Mouse (Mus musculus) midbrain, embryonic 10.5 days (tissue): Measurements from ENCODE around the gene Uox. TPM values are rescaled to one million over a fixed set of nuclear protein-coding genes. Genes with fewer than 3 reads are reported as not detected.

Source experiments
- DNase-seq: peaks from one replicate; pipeline ENCODE4 v3.0.0-alpha.2; 2017; ENCODE audit warnings: low spot score
- H3K27ac ChIP-seq: fragments of 300-500 bp; sonication (generic); replicated peaks from 2 replicates; pipeline ENCODE4 v1.5.1; 2016; ENCODE audit warnings: mild to moderate bottlenecking
- H3K27me3 ChIP-seq: fragments of 300-500 bp; sonication (generic); 2 replicates; pipeline ENCODE4 v1.6.1; 2016; ENCODE audit warnings: low read depth, mild to moderate bottlenecking; ENCODE audit not compliant: poor library complexity, severe bottlenecking
- H3K36me3 ChIP-seq: fragments of 300-500 bp; sonication (generic); 2 replicates; pipeline ENCODE4 v1.6.1; 2016; ENCODE audit warnings: mild to moderate bottlenecking, moderate library complexity
- H3K4me1 ChIP-seq: fragments of 300-500 bp; sonication (generic); 2 replicates; pipeline ENCODE4 v1.6.1; 2016
- H3K4me3 ChIP-seq: fragments of 300-500 bp; sonication (generic); 2 replicates; pipeline ENCODE4 v1.5.1; 2016; ENCODE audit warnings: mild to moderate bottlenecking, moderate library complexity
- H3K9me3 ChIP-seq: fragments of 300-500 bp; sonication (generic); replicated peaks from 2 replicates; pipeline ENCODE4 v1.6.1; 2016; ENCODE audit warnings: mild to moderate bottlenecking
- WGBS: fragments of 180-500 bp; shearing (Covaris S2); methylation state at CpG from one replicate; pipeline ENCODE4 v1.1.7; 2016; 5-methylcytosine and 5-hydroxymethylcytosine counted together
- polyA plus RNA-seq: library from polyadenylated mRNA; unstranded; fragments of >200 nt; fragmentation: Nextera tagmentation; extraction: Ambion mirVana; gene quantifications from 2 replicates; pipeline ENCODE4 v1.2.1, GENCODE M21; 2016

Uox gene
- polyA plus RNA-seq, 1 experiment from 2014 or later = not detected

DNA sequence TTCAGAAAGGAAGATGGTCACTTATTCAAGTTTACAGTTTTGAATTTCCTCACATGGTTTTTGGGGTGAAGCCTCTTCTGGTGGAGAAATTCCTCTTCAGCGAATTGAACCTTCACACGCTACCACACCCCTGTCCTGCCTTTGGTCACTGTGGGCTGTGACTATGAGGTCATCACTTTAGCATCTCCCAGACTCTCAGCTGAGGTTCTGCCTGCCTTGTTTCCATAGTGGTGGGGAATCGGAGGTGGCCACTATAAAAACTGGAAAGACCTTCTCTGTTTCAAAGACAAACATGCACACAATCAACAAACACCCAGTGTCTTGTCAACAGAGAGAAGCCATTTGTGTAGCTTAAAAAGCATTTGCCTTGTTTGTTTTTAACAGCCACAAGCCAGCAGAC, 81.0 kb downstream of the Uox start, which contains the start of gene 4930503B20Rik:
TSS of gene 4930503B20Rik (minus strand) at position 101 of the 400 bp plus-strand sequence.
- WGBS = 80% methylated on average over 3 of the region's 3 CpGs
- no peaks in the 10 kb centered on the region for H3K4me1 ChIP-seq

DNA sequence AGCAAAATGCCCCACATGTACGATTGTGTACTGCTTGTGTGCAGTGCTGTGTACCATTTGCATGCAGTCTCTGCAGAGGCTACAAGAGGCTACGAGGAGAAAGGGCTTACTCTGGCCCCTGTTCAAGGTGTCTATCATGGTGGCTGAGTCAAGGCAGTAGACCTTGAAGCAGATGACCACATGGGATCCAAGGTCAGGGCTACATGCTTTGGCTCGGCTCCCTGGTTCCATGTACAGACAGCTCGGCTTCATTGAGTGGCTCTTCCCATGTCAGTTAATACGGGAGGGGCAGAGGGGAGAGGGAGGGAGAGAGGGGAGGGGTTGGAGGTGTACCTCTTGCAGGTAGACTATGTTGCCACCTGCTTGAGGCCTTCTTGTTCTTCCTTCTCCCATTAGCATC, 82.2 kb downstream of the Uox start:
- no peaks in the 10 kb centered on the region for H3K9me3 ChIP-seq
- no peaks in the 10 kb centered on the region for H3K27me3 ChIP-seq
- H3K36me3 ChIP-seq = no peaks in the 10 kb centered on the region
- DNase-seq = no peak
- 90% methylated on average over 5 of the region's 5 CpGs for WGBS
- H3K4me1 ChIP-seq = no peaks in the 10 kb centered on the region
- no peak overlapping the region for H3K4me3 ChIP-seq
- no peak overlapping the region for H3K27ac ChIP-seq

More for the DNA sequence above, 81.0 kb downstream of the Uox start, which contains the start of gene 4930503B20Rik:
- Histone ChIP-seq H3K9me3 (no peaks in the 10 kb centered on the region), H3K27ac (no peak within 1 kb of the TSS), H3K4me3 (no peak within 1 kb of the TSS), H3K27me3 (no peaks in the 10 kb centered on the region), H3K36me3 (no peaks in the 10 kb centered on the region)
- DNase-seq = no peak

DNA sequence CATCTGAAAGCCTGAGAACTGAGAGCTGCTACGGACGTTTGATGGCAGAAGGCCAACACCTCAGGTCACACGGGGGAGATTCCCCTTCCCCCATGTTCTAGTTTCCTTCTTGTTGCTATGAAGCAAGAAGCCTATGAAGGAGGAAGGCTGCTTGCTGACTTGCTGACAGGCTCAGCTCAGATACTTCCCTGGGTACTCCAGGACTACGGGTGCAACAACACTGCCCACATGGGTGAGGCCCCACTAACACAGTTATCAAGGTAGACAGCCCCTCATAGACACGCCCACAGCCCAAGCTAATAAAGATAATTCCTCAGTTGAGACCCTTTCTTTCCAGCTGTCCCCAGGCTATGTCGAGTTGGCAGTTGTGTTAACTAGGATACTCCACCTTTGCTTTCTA, 83.5 kb downstream of the Uox start:
- no peak overlapping the region for H3K4me3 ChIP-seq
- H3K9me3 ChIP-seq = no peaks in the 10 kb centered on the region
- 81% methylated on average over 6 of the region's 6 CpGs for whole genome bisulfite sequencing
- H3K27ac ChIP-seq = no peak overlapping the region
- H3K4me1 ChIP-seq = no peaks in the 10 kb centered on the region
- no peaks in the 10 kb centered on the region for H3K36me3 ChIP-seq
- H3K27me3 ChIP-seq = no peaks in the 10 kb centered on the region
- DNase-seq = no peak

DNA sequence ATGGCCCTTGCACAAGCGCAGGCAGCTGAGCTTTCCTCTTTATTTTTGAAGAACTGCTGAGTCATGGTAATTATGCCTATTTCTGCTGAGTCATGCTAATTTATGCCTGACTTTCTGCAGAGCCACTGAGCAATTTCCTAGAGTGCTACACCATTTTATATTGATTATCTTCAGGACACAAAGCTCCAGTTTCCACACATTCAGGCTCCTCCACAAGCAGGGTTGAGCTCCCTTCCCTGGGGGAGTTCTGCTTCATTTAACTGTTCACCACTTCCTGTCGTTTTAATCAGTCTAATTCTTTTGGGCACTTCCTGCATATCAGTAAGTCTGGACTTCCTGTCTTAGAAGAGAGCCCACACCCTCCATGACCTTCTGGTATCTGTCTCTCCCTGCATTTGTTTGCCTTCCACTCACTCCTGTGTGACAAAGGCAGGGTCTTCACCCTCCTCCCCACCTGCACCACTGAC, 84.9 kb downstream of the Uox start:
- no peaks in the 10 kb centered on the region for H3K9me3 ChIP-seq
- WGBS = 83% methylated on average over 2 of the region's 2 CpGs
- H3K27ac ChIP-seq = no peak overlapping the region
- H3K36me3 ChIP-seq = no peaks in the 10 kb centered on the region
- H3K4me3 ChIP-seq = no peak overlapping the region
- H3K4me1 ChIP-seq = no peaks in the 10 kb centered on the region
- DNase-seq = no peak
- H3K27me3 ChIP-seq = no peaks in the 10 kb centered on the region

DNA sequence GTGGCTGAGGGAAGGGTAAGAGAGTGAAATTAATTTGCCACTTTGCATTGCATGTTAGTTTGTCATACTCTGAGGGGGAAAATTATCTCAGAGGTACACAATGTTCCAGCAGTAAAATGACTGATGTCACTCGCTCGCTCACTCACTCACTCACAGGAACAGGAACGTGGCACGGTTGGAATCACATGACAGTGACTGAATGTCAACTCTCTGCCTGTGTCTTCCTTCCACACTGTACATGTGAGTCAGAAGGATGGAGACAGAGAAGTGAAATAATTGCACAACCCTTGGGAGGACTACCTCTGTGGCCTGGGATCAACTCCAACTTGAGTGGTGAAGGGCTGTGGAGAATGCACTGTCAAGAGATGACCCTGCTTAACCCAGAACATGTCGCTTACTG, 87.2 kb downstream of the Uox start:
- no peak for DNase-seq
- 96% methylated on average over 5 of the region's 5 CpGs for WGBS
- Histone ChIP-seq H3K4me1 (no peaks in the 10 kb centered on the region), H3K27me3 (no peaks in the 10 kb centered on the region), H3K36me3 (no peaks in the 10 kb centered on the region), H3K4me3 (no peak overlapping the region), H3K27ac (no peak overlapping the region), H3K9me3 (no peaks in the 10 kb centered on the region)

DNA sequence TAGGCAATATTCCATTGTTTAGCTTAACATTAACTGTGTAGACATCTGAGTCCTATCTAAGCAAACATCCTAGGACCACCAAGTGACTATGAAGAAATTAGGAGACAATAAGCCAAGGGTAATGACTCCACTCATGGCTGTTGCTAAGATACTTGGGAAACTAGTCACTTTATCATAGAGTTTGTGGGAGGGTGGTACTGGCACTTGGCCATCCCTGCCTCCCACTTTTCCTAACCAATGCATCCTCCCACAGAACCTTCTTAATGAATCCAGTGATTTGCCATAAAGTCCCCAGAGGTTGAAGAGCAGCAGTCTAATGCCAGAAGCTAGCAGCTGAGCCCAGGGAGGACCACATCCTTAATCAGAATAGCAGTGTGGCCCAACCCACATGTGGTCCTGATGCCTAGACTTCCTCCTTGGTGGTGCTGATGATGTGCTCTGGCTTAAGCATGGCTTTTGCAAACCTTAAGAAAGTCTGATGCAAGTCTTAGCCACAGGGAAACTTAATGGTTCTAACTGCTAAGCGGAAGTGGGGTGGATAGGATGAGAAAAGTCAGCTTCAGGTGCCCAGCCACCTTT, 87.9 kb downstream of the Uox start:
- no peak for DNase-seq
- H3K27ac ChIP-seq = no peak overlapping the region
- no peaks in the 10 kb centered on the region for H3K27me3 ChIP-seq
- no peak overlapping the region for H3K4me3 ChIP-seq
- no peaks in the 10 kb centered on the region for H3K36me3 ChIP-seq
- WGBS = 91% methylated on average over 1 of the region's 1 CpGs
- H3K4me1 ChIP-seq = no peaks in the 10 kb centered on the region
- no peaks in the 10 kb centered on the region for H3K9me3 ChIP-seq

DNA sequence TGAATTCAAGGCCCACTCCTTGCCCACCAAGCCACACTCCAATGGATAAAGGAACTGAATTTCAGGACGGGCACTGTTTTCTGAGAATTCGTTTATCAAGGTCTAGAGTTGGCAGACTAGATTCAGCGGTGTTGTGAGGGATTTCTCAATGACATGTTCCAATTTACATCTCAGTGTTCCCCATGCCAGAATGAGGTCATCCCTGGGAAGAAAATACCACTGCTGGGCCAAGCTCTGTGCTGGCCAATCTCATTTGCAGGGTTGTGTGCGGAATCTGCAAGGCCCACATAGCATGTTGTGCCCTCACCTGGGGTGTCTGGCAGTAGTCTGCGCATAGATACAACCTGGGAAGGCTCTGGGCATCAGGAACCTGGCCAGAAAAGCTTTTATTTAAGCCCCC, 89.1 kb downstream of the Uox start:
- no peaks in the 10 kb centered on the region for H3K4me1 ChIP-seq
- H3K4me3 ChIP-seq = no peak overlapping the region
- H3K27ac ChIP-seq = no peak overlapping the region
- DNase-seq = no peak
- no peaks in the 10 kb centered on the region for H3K27me3 ChIP-seq
- 94% methylated on average over 5 of the region's 5 CpGs for WGBS
- no peaks in the 10 kb centered on the region for H3K36me3 ChIP-seq
- no peaks in the 10 kb centered on the region for H3K9me3 ChIP-seq

DNA sequence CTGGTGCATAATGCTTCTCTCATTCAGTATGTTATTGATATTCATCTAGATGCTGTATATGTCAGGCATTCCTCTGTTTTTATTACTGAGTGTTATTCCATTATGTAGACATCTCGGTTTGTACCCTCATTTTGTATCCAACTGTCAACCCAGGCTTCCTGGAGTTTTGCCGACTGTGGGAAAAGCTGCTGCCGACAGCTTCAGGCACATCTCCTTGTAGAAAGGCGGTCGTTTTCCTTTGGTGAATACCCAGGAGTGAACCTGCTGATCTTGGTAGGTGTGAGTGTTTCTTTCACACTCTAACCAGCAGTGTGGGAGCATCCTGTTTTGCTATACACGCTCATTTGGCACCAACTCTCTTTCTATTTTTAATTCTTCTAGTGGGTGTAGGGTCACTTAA, 90.8 kb downstream of the Uox start:
- DNase-seq = no peak
- H3K27ac ChIP-seq = no peak overlapping the region
- no peaks in the 10 kb centered on the region for H3K27me3 ChIP-seq
- H3K4me1 ChIP-seq = no peaks in the 10 kb centered on the region
- H3K9me3 ChIP-seq = no peaks in the 10 kb centered on the region
- H3K4me3 ChIP-seq = no peak overlapping the region
- H3K36me3 ChIP-seq = no peaks in the 10 kb centered on the region
- 86% methylated on average over 6 of the region's 6 CpGs for WGBS

DNA sequence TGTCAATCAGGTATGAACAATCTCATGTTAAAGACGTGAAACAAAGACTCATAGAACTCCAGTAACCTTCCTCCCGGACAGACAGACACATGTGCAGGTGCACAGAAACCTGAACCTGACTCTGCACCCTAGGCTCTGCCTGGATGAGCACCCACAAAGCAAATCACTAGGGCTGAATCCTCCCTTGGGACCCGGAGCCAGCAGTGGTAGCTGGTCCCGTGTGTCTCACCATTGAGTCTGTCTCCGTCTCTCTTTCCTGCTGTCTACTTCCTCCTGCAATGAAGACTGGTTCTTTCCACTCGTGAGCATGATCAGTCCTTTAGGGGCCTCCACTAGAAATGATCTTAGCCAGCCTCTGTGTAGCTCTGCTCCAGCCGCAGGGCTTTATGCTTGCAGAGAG, 91.7 kb downstream of the Uox start:
- H3K27ac ChIP-seq = no peak overlapping the region
- WGBS = 83% methylated on average over 7 of the region's 7 CpGs
- no peak for DNase-seq
- no peaks in the 10 kb centered on the region for H3K4me1 ChIP-seq
- no peaks in the 10 kb centered on the region for H3K36me3 ChIP-seq
- no peak overlapping the region for H3K4me3 ChIP-seq
- H3K9me3 ChIP-seq = no peaks in the 10 kb centered on the region
- H3K27me3 ChIP-seq = no peaks in the 10 kb centered on the region

DNA sequence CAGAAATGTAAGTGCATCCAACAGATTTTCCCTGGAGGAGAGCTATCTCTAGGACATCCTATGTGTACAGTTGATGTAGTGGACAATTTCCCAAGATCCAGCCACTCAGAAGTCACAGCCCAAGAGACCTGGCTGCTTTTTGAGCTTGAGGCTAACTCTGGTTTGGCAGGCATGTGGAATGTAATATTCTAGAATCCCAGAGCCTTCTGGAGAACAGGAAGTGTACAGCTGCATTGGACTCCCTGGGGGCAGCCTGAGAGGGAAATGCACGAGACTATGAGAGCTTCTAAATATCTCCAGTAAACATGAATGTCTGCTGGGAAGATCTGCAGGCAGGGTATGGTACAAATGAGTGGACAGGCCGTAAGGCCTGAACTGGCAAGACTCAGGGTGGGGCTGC, 100.9 kb downstream of the Uox start:
- Histone ChIP-seq H3K4me3 (no peak overlapping the region), H3K4me1 (no peaks in the 10 kb centered on the region), H3K36me3 (no peaks in the 10 kb centered on the region), H3K27ac (no peak overlapping the region), H3K9me3 (no peaks in the 10 kb centered on the region), H3K27me3 (no peaks in the 10 kb centered on the region)
- no peak for DNase-seq
- 92% methylated on average over 2 of the region's 2 CpGs for WGBS

DNA sequence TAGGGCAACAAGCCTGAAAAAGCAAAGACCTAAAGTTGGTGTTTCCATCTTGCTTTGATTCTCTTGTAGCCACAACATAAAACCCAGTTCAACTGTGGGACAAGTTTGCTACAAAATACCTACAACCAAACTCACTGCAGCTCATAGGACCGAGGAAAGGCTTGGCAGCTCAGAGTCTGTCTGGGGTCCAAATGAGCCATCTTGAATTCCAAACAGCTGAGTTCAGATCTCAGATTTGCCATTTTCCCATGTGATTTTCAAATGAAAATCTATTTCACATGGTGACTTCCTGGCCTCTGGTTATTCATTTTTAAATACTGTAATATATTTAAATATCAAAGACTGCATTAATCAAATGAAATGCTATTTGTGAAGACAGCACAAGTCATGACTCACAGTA, 104.9 kb downstream of the Uox start:
- no peaks in the 10 kb centered on the region for H3K4me1 ChIP-seq
- H3K27ac ChIP-seq = no peak overlapping the region
- H3K4me3 ChIP-seq = no peak overlapping the region
- no peaks in the 10 kb centered on the region for H3K36me3 ChIP-seq
- no peak for DNase-seq
- 77% methylated on average over 1 of the region's 1 CpGs for WGBS
- H3K9me3 ChIP-seq = no peaks in the 10 kb centered on the region
- no peaks in the 10 kb centered on the region for H3K27me3 ChIP-seq

DNA sequence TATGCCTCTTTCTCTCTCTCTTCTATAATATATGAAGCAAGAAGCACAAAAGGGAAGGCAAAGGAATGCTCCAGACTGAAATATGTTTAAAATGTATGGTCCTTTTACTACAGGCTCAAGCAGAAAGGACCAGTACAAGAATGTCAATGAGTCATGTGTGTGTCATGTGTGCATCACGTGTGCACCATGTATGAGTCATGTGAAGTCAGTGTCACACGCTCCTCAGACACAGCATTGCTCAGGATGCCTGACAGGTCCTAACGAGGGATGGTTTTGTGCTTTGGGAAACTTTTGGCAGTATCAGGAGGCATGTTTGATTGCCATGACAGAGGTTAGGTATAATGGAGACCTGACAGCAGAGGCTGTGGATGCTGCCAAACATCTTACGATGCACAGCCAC, 106.0 kb downstream of the Uox start:
- Histone ChIP-seq H3K27ac (no peak overlapping the region), H3K27me3 (no peaks in the 10 kb centered on the region), H3K4me1 (no peaks in the 10 kb centered on the region), H3K9me3 (no peaks in the 10 kb centered on the region), H3K4me3 (no peak overlapping the region), H3K36me3 (no peaks in the 10 kb centered on the region)
- 88% methylated on average over 4 of the region's 4 CpGs for WGBS
- DNase-seq = no peak

DNA sequence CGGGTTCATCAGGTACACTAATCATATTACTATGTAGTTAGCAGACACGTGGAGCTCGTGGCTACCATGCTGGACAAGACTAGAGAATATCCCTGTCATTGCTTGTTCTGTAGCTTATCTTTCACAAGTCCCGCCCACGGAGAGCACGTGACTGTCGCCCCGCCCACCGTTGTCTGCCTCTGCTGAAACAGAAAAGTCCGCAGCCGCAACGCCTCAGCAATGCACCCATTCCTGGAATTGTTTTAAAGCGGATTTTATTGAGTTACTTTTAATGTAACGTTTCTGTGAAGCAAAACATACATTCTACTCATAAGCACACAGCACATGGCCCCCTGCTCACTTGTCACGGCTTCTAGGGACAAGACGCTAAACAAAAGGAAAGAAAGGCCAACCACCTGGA, 109.4 kb downstream of the Uox start:
- peaks cover 9% of the 10 kb centered on the region for H3K4me1 ChIP-seq
- no peak overlapping the region for H3K4me3 ChIP-seq
- H3K27me3 ChIP-seq = peaks cover 16% of the 10 kb centered on the region
- no peaks in the 10 kb centered on the region for H3K36me3 ChIP-seq
- no peak overlapping the region for H3K27ac ChIP-seq
- no peaks in the 10 kb centered on the region for H3K9me3 ChIP-seq
- no peak for DNase-seq
- WGBS = 92% methylated on average over 16 of the region's 16 CpGs

DNA sequence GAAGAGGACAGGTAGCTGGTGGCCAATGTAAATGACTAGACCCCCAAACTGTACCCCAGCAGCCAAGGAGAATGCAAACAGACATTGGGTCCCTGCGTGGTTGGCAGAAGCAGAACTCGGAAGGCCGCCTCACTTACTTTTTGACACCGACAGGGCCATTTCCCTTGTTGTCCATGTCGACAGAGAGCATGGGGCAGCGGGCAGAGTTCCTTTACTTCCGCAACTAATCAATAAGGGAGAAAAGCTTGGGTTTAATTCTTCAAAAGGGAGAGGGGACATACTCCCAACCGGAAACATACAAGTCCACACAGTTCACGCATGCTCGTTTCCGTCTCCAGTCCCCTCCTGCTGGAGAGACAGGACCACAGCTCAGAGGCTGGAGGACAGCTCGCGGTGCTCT, 110.4 kb downstream of the Uox start:
- no peak for DNase-seq
- 92% methylated on average over 13 of the region's 13 CpGs for WGBS

More for the DNA sequence above, 110.4 kb downstream of the Uox start:
- no peaks in the 10 kb centered on the region for H3K9me3 ChIP-seq
- H3K27me3 ChIP-seq = peaks cover 20% of the 10 kb centered on the region
- H3K4me1 ChIP-seq = peaks cover 18% of the 10 kb centered on the region
- H3K27ac ChIP-seq = no peak overlapping the region
- H3K4me3 ChIP-seq = no peak overlapping the region
- H3K36me3 ChIP-seq = no peaks in the 10 kb centered on the region
